Mouse (Mus musculus): ENCODE results near the gene Adprhl1.

Adprhl1 gene

GRCm38 (mm10) chr8:13229802-13230201, 24.2 kb downstream of the Adprhl1 start:
- no peak for DNase-seq (ENCODE audit: low spot score in 2 of 2)

GRCm38 (mm10) chr8:13228923-13229610, 24.9 kb downstream of the Adprhl1 start:
- no peak for DNase-seq (ENCODE audit: low spot score in 2 of 2)

- no peak for DNase-seq (ENCODE audit: low spot score in 2 of 2)
These were observed 26.8 kb downstream of the Adprhl1 start for GRCm38 (mm10) chr8:13227184-13227583.

GRCm38 (mm10) chr8:13226288-13226687, 27.7 kb downstream of the Adprhl1 start:
- DNase-seq (ENCODE audit: low spot score in 2 of 2): no peak

DNA sequence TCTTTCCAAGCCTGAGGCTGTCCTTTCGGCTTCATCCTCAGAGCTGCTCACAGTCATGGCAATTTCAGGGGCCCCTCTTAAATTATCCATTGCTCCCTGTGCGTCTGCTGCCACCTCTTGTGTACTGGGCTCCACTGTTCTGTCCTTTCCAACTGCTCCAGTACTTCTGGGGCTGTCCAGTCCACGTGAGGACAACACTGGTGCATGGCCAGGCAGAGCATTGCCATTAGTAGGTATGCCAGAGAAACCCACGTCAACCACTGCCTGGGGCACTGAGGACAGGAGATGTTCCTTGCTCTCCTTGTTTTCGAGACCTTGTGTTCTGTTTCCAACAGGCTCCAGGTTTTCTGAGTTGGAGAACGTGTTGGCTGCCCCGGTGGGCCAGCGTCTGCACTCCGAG, 29.5 kb downstream of the Adprhl1 start:
- DNase-seq (ENCODE audit: low spot score in 2 of 2): no peak

- DNase-seq (ENCODE audit: low spot score in 2 of 2): no peak
These were observed 35.5 kb downstream of the Adprhl1 start for GRCm38 (mm10) chr8:13218441-13218840.

- DNase-seq (ENCODE audit: low spot score in 2 of 2): no peak
These were observed 36.0 kb downstream of the Adprhl1 start for GRCm38 (mm10) chr8:13217986-13218385.

- no peak for DNase-seq (ENCODE audit: low spot score in 2 of 2)
These were observed 36.9 kb downstream of the Adprhl1 start for GRCm38 (mm10) chr8:13217093-13217492.

DNA sequence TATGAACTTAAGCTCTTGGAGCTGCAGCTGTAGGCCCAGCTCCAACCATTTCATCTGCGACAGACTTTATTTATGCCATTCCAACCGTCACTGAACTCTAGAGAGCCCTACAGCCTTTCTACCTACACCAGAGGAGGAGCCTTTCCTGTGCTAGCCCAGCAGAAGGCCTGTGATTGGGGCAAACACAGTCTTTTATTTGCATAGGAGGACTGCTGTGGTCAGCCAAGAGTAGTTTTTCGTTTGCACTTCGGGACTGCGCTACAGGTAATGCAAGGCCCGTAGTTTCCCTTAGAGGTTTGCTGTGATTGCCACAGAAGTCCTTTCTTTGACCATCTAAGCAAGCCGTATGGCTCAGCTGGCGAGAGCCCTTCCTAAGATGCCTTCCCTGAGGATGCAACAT, 37.6 kb downstream of the Adprhl1 start:
- DNase-seq (ENCODE audit: low spot score in 2 of 2): no peak

GRCm38 (mm10) chr8:13213479-13214268, 40.3 kb downstream of the Adprhl1 start:
- DNase-seq (ENCODE audit: low spot score in 2 of 2): peak; percentile 72 to 76

DNA sequence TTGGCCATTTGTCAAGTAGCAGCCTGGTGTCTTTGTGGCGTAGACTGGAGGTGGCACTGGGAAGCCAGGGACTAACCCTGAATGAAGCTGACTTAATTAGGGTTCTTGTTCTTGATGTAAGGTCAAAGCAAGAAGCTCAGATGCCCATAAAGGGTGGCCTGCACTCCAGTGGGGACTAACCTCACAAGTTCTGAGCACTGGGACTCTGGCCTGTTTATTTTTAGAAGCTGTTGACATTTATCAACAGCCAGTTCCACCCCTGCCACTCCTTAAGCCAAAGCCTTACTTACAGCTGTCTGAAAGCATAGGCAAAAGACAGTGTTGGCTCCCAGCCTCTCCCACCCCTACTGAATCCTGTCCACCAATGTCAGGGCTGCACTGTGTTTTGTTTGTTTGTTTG, 44.2 kb downstream of the Adprhl1 start:
- DNase-seq (ENCODE audit: low spot score in 2 of 2): no peak

- peak; percentile 15 to 30 for DNase-seq (ENCODE audit: low spot score in 2 of 2)
These were observed 45.2 kb downstream of the Adprhl1 start for GRCm38 (mm10) chr8:13208627-13209355.

DNA sequence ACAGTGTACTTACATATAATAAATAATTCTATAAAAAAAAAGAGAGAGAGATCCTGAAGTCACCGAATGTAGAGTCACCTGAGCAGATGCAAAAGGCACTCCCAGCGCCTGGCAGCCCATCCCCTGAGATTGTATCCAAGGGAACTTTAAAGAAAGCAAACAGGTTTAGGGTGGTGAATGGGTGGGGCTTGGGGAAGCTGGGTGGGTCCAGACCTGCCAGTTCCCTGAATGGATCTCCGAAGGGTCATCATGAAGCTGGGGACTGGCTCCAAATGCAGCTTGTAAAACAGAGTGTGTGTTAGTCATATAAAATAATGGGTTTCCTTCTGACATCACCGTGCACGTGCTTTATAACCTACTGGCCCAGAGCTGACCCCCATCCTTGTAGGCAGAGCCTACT, 47.7 kb downstream of the Adprhl1 start:
- no peak for DNase-seq (ENCODE audit: low spot score in 2 of 2)

- no peak for DNase-seq (ENCODE audit: low spot score in 2 of 2)
These were observed 48.7 kb downstream of the Adprhl1 start for GRCm38 (mm10) chr8:13205311-13205710.

GRCm38 (mm10) chr8:13204371-13205140, 49.4 kb downstream of the Adprhl1 start:
- DNase-seq (ENCODE audit: low spot score in 2 of 2): peak; percentile 24 to 64

DNA sequence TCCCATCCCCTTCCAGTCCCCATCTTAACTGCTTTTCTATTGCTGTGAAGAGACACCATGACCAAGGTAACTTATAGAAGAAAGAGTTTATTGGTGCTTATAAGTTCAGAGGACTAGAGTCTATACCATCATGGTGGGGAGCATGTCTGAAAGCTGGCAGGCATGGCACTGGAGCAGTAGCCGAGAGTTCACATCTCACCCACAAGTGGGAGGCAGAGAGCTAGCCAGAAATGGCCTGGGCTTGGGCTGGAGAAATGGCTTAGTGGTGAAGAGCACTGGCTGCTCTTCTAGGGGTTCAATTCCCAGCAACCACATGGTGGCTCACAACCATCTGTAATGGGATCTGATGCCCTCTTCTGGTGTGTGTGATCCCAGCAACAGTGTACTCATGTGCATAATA, 50.5 kb downstream of the Adprhl1 start:
- DNase-seq (ENCODE audit: low spot score in 2 of 2): peak; percentile 14 to 48

- peak; percentile 58 to 74 for DNase-seq (ENCODE audit: low spot score in 2 of 2)
These were observed 51.2 kb downstream of the Adprhl1 start for GRCm38 (mm10) chr8:13202806-13203205.

DNA sequence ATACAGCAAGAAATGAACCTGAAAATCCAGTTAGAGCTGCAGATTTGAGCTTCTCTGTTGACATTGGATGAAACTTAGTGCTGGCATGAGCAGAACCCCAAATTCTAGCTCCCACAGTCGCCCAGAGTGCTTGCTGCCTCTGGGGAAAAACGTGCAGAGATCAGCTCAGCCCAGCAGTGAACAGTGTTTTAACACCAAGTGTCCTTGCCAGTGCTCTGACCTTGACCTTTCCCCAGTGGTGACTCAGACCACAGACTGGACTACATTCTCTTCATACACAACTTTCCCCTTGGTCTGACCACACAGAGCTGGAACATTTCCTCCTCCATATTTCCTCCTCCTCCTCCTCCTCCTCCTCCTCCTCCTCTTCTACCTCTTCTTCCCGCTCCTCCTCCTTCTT, 51.9 kb downstream of the Adprhl1 start:
- DNase-seq (ENCODE audit: low spot score in 2 of 2): no peak

GRCm38 (mm10) chr8:13201013-13201334, 53.0 kb downstream of the Adprhl1 start:
- DNase-seq (ENCODE audit: low spot score in 2 of 2): no peak

DNA sequence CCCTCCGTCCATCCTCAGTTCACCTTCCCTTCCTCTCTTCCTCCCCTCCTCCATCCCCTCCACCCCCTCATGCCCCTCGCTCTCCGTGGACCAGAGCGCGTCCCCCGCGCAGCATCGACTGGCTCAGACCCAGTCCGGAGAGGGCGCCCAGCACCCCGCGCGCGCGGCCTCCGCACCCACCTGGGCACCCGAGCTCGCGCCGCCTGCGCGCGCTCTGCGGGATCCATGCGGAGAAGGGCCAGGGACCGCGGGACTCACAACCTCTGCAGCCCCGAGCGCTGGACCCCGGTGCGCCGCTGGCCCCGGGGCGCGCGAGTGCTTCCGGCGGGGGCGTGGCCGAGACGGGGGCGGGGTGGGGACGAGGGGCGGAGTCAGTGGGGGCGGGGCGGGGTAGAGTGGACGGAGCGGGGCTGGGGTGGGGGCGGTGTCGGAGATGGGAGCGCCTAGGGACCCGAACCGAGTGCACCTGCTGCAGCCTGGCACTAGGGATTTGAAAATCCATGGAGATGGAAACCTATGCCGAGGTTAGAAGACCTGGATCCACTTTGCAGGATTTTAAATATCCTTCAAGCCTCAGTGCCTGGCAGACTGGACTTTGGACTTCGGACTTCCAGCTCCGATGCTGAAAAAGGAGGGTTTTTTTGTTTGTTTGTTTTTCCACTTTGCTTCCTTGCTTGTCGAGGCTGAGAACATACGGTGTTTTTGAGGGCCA, 53.5 kb downstream of the Adprhl1 start, which contains the start of gene Grtp1:
TSS of gene Grtp1 (minus strand) at position 320 of the 712 bp plus-strand sequence.
- DNase-seq (ENCODE audit: low spot score in 2 of 2): no peak

- DNase-seq (ENCODE audit: low spot score in 2 of 2): no peak
These were observed 54.4 kb downstream of the Adprhl1 start for GRCm38 (mm10) chr8:13199385-13200061.
